Mouse (Mus musculus) adrenal gland, postnatal 10 days (tissue): ENCODE data around the gene Lst1. TPM values are rescaled to one million over a fixed set of nuclear protein-coding genes. Genes with fewer than 3 reads are reported as not detected.

Experiments used
- DNase-seq: peaks from one replicate; pipeline ENCODE4 v3.0.0; 2021; ENCODE audit warnings: mixed read lengths
- microRNA-seq: library from miRNA; unstranded; fragments of <30 nt; microRNA quantifications from one replicate; pipeline ENCODE4 v1.2.0, GENCODE M21; 2021
- total RNA-seq, 2 experiments: library from RNA; stranded (reverse); gene quantifications; 2 replicates each; pipeline ENCODE4 v1.2.3; 2021

The Lst1 gene
- total RNA-seq, 2 experiments from 2014 or later: 10.0 to 10.5 TPM

GRCm38 (mm10) chr17:35159638-35160037, 28.6 kb downstream of the Lst1 start:
- DNase-seq: no peak

DNA sequence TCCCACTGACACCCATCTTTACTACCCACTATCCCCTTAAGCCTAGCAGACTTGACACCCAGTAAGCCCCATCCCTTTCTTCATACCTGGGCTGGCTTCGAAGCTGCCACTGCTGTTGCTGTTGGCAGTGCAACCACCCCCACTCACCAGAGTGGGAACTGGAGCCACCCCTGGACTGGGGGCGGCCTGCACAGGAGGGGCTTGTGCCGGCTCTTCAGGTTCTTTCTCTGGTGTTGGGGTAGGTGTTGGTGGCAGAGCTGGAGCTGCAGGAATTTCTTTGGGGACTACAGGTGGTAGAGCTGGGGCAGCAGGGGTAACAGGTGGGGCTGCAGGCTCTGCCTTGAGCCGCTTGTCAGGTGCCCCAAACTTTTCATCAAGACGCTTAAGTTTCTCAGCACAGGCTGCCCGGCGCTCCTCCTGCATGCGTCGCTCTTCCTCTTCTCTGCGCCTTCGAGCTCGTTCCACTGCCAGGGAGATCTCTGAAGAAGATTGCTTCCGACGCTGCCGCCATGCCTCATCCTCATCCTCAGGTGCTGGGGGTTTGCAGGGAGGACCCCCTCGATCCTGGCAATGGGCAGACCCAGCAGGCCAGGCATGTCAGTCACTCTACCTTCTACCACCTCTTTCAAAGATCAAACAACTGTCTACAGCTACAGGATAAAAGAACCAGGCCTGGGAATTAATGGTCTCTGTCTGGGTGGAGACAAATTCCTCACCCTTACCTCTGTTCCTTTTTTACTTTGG, 29.2 kb downstream of the Lst1 start:
- no peak for DNase-seq

GRCm38 (mm10) chr17:35157661-35158175, 30.5 kb downstream of the Lst1 start:
- no peak for DNase-seq

- DNase-seq: no peak
Observed at GRCm38 (mm10) chr17:35157254-35157653, 31.0 kb downstream of the Lst1 start.

DNA sequence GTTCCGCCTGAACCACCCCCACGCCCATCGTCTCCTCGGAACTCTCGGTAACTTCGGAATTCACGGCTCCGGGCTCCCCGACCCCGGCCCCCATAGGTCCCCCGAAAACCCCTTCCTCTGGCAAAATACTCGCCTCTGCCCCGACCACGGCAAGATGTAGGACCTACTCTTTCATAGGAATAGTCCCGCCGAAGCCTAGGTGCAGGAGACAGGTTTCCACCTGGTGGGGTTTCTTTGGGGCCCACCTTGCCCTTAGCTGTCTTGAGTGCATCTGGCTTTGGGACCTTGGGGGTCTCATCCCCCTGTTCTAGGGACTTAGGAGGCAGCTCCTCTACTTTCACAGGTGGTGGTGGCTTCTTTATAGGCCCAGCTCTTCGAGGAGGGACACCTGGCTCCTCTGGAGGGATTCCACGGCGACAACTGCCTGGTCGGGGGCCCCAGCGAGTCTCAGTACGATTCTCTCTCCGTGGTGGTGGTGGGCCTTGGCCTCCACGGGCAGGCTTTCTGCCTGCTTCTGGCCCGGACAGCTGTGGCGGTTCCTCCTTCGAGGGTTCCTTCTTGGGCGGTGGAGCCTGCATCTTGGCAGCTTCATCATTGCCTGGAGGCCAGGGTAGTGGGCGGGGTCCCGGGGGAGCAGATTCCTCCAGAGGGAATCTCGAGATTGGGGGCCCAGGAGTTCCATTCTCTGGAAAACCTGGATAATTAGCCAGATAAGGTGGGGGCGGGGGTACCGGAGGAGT, 31.6 kb downstream of the Lst1 start:
- no peak for DNase-seq

DNA sequence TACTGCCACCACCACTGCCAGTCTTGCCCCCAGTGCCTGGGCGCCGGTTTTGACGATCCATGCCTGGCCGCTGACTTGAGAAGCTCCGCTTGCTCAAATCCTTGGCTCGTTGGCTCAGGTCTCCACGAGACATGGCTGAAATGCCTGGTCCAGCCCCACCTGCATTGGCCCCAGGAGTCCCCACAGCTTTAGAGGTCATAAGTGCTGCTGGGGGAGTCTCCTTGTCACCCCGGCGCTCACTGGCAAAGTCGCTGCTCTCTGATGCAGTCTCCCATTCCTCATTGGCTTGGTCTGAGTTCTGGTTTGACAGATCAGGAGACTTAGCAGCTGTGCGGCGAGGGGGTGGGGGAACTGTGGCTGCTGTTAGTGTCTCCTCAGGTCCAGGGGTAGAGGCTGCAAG, 32.8 kb downstream of the Lst1 start:
- DNase-seq: no peak

DNA sequence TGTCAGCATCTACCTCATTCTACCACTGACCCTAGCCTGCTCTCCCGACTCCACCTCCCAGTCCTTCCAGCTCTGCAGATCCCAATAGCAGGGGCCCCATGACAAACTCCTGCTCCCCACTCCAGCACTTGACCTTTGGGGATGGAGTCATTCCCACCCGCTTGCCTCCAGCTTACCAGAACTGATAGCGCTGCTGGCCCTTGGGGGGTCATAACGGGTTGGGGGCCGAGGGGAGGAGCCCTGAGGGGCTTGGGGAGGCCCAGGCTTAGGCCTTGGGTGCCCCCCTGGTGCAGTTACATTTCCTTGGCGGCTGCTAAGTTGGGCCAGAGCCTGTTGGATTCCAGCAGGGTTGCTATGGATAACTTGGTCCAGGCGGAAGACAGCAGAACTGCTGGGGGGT, 33.6 kb downstream of the Lst1 start:
- DNase-seq: no peak

- no peak for DNase-seq
Observed at GRCm38 (mm10) chr17:35153931-35154330, 34.3 kb downstream of the Lst1 start.

DNA sequence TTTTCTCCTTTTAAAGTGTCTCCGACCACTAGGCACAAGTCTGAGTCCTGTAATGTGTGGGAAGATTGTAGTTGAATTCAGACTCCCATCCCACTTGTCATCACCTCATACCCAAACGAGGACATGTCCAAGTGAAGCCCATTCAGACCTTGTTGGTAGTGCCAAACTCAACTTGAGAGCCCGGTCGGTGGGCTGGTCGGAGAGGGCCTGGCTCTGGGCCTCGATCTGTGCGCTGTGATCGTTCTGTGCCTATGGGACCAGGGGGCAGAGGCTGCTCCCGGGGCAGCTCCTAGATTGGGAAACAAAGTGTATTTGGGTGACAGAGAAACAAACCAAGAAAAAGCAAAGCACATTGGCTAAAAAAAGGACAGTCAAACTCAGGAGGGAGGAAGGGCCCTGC, 35.2 kb downstream of the Lst1 start:
- DNase-seq: no peak

DNA sequence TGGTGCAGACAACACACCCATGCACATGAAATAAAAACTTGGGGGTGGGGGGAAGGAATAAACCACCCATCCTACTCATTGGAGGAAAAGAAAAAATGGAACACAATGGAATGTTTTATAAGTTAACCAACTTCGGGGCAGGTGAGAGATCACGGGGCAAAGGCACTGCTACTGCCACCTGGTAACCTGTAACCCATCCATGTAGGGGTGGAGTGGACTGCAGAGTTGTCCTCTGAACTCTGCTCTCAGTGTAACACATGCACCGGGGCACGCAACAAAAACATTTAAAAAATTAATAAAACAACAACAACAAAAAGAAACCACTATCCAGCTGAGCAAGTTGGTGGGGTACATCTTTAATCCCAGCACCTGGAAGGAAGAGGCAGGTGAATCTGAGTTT, 36.1 kb downstream of the Lst1 start:
- DNase-seq: no peak

DNA sequence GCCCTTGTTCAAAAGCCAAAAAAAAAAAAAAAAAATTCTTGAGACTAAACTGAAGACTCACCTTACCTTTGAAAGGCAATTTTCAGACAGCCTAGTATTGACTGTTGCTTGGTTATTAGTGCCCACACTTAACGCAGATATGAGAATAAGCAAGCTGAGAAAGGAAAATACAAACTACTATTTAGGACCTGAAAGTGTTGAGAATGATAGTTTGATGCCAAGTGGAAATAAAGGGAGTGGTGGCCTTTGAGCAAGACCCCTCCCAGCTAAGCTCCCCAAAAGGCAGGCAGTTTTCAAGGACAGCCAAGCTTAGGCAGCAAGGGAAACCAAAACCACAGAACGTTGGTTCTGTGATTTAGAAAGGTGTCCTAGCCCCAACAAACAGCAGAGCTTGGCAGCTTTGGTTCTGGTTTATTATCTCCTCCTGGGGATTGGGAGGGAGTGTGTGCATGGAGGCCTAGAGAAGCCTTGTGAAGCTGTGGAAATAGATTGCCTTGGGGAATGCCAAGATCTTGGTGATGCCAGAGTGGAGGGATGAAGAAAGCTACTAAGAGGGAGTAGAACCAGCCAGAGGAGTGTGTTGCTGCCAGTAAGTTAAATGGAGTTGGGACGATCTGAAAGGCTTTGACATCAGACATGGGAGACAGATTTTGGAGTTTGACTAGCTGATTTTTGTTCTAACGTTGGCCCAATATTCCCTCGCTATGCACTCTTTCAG, 40.2 kb downstream of the Lst1 start:
- peak; percentile 54 for DNase-seq

DNA sequence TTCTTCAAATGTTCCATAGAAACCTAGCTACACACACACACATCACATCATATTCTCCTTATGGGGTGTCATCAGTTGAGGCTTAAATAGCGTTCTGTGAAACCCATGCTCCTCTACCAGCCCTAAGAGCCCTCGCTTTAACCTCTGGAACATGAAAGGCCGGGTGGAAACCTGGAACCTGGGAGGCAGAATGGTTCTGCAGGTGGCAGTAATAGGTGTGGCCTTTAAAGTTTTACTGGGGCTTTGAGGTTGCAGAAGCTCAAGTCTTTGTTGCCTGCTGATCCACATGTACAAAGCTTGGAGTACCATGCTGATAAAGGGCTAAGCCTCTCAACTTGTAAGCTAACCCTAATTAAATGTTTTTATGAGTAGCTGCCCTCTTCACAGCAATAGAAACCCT, 40.9 kb downstream of the Lst1 start:
- DNase-seq: no peak

GRCm38 (mm10) chr17:35146139-35146538, 42.1 kb downstream of the Lst1 start:
- no peak for DNase-seq

- DNase-seq: peak; percentile 86
Observed at GRCm38 (mm10) chr17:35141971-35142370, 46.3 kb downstream of the Lst1 start.

DNA sequence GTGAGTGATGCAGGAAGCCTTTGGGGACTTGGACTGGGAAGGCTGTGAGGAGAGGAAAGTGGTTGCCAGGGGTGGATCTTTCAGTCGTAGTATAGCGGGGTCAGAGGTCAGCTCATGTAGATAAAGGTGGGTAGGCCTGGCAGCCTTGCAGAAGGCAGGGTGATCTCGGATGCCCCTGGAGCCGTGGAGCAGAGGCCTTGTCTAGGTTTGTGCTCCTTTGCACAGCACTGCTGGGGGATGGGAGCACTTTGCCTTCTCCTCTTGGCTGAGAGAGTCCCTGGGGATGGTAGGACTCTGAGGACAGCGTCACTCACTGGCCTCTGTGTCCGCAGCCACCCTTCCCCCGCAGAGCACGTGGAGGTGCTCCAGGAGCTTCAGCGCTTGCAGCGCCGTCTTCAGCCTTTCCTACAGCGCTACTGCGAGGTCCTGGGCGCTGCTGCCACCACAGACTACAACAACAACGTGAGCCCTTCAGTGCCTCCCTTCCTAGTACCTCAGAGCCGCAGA, 47.7 kb downstream of the Lst1 start:
- peak; percentile 75 for DNase-seq

DNA sequence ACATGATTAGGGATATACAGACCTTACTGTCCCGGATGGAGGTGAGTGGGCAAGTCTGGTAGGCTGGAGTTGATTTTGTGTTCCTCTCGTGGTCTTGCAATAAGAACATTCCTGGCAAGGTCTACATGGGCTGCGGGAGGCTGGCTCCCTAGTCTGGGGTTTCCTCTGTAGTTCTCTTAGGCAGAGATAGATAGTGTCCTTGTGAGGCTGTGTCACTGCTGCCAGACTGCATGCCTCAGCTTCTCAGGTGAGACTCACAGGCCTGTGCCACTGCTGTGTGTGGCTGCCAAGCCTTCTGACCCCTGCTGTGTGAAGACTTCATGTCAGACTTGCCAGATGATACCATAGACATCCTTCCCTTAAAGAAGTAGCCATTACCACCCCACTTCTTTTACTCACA, 49.0 kb downstream of the Lst1 start:
- no peak for DNase-seq

DNA sequence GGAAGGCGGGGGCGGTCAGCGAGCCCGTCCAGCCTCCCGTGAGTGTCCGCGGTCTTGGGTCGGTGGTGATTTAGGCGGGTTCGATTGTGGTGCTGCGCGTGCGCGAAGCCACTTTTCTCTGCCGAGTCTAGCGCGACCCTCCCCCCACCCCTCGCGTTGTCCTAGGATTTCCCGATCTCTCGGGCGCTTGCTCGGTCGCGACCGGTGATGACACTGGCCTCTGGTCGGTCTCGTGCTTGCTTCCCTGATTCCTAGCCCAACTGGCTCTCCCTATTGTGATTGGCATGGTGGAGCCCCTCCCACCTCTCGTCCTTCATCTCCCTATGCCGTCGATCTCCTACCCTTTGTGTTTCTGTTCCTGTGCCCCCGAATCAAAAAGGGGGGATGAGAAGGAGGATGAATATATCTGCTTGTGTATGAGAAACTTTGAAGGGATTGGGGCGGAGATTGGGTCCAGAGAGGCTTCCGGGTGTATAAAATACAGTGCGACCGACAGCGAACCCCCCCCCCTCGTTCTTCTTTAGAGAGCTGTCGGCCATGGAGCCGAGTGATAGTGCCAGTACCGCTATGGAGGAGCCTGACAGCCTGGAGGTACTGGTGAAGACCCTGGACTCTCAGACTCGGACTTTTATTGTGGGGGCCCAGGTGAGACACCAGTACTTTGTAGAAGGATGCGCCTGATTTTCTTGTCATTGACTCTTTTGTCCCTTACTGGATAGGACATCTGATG, 52.5 kb downstream of the Lst1 start:
- no peak for DNase-seq

Small RNA genes lying within 50 kb of the gene (microRNA-seq; reads per million reads assigned to microRNA genes)
- not detected for gene Mir6973a
- gene Mir6974: not detected

Other genes starting within 250 kb of the Lst1 start
- gene Hspa1b, start 229.2 kb downstream of the Lst1 start, total RNA-seq: 10 to 100 TPM; 16.4 to 32.9 TPM
- gene Gm20481, start 218.5 kb downstream of the Lst1 start, total RNA-seq: not detected
- gene Hspa1a, start 216.3 kb downstream of the Lst1 start, total RNA-seq: 10 to 100 TPM in 1 of 2 experiments, 1 to 10 TPM in 1; 7.3 to 13.6 TPM
- gene Hspa1l, start 215.7 kb downstream of the Lst1 start, total RNA-seq: 1 to 10 TPM in 1 of 2 experiments, under 1 TPM in 1; 0.75 to 1.4 TPM
- 10 to 100 TPM; 39.0 to 42.8 TPM for gene Lsm2, start 206.6 kb downstream of the Lst1 start, total RNA-seq
- 10 to 100 TPM; 56.5 to 63.0 TPM for gene Vars, start 187.5 kb downstream of the Lst1 start, total RNA-seq
- gene Vwa7, start 171.9 kb downstream of the Lst1 start, total RNA-seq: 1 to 10 TPM in 1 of 2 experiments, under 1 TPM in 1; 0.72 to 1.5 TPM
- 1 to 10 TPM; 1.1 to 1.6 TPM for gene Sapcd1, start 160.4 kb downstream of the Lst1 start, total RNA-seq
- gene Msh5, start 141.7 kb downstream of the Lst1 start, total RNA-seq: 1 to 10 TPM; 2.3 to 5.0 TPM
- gene Clic1, start 138.5 kb downstream of the Lst1 start, total RNA-seq: 100 to 1,000 TPM in 1 of 2 experiments, 10 to 100 TPM in 1; 95.6 to 105 TPM
- 10 to 100 TPM; 35.2 to 51.7 TPM for gene Ddah2, start 129.4 kb downstream of the Lst1 start, total RNA-seq
- gene Ly6g6c, start 123.1 kb downstream of the Lst1 start, total RNA-seq: not detected
- under 1 TPM; 0.24 to 0.30 TPM for gene Mpig6b, start 122.3 kb downstream of the Lst1 start, total RNA-seq
- gene Ly6g6e, start 111.5 kb downstream of the Lst1 start, total RNA-seq: under 1 TPM in 1 of 2 experiments, not detected in 1; 0.27 TPM
- 1 to 10 TPM; 1.1 to 2.2 TPM for gene Ly6g6d, start 110.4 kb downstream of the Lst1 start, total RNA-seq
- gene Ly6g6f, start 102.8 kb downstream of the Lst1 start, total RNA-seq: under 1 TPM in 1 of 2 experiments, not detected in 1; 0.48 TPM
- 10 to 100 TPM; 77.2 to 91.4 TPM for gene Abhd16a, start 99.2 kb downstream of the Lst1 start, total RNA-seq
- not detected for gene Ly6g5c, start 80.2 kb downstream of the Lst1 start, total RNA-seq
- gene Ly6g5b, start 73.0 kb downstream of the Lst1 start, total RNA-seq: under 1 TPM; 0.30 to 0.91 TPM
- 10 to 100 TPM; 10.8 to 11.4 TPM for gene Gpank1, start 67.0 kb downstream of the Lst1 start, total RNA-seq
- gene Csnk2b, start 66.4 kb downstream of the Lst1 start, total RNA-seq: 100 to 1,000 TPM; 198 to 200 TPM
- 10 to 100 TPM; 26.0 to 28.5 TPM for gene D17H6S53E, start 62.1 kb downstream of the Lst1 start, total RNA-seq
- 100 to 1,000 TPM in 1 of 2 experiments, 10 to 100 TPM in 1; 44.8 to 115 TPM for gene Apom, start 56.4 kb downstream of the Lst1 start, total RNA-seq
- gene Bag6, start 53.3 kb downstream of the Lst1 start, total RNA-seq: 100 to 1,000 TPM; 300 to 349 TPM
- gene Prrc2a, start 23.5 kb downstream of the Lst1 start, total RNA-seq: 100 to 1,000 TPM; 182 to 212 TPM
- gene Aif1, start 12.4 kb downstream of the Lst1 start, total RNA-seq: 1 to 10 TPM; 6.6 to 6.8 TPM
- 10 to 100 TPM; 11.5 to 12.6 TPM for gene Ltb, start 6.0 kb upstream of the Lst1 start, total RNA-seq
- 1 to 10 TPM; 1.3 to 1.4 TPM for gene Tnf, start 13.6 kb upstream of the Lst1 start, total RNA-seq
- gene Lta, start 16.9 kb upstream of the Lst1 start, total RNA-seq: under 1 TPM; 0.81 to 0.97 TPM
- 1 to 10 TPM in 1 of 2 experiments, not detected in 1; 1.3 TPM for gene Gm16181, start 32.4 kb upstream of the Lst1 start, total RNA-seq
- gene Atp6v1g2, start 45.2 kb upstream of the Lst1 start, total RNA-seq: 1 to 10 TPM; 5.6 to 9.4 TPM
- gene Nfkbil1, start 47.4 kb upstream of the Lst1 start, total RNA-seq: 10 to 100 TPM; 17.3 to 17.5 TPM
- 100 to 1,000 TPM; 189 to 235 TPM for gene Ddx39b, start 53.3 kb upstream of the Lst1 start, total RNA-seq
- 100 to 1,000 TPM; 105 to 116 TPM for gene H2-D1, start 74.3 kb upstream of the Lst1 start, total RNA-seq
- 1 to 10 TPM; 1.4 to 1.5 TPM for gene H2-Q1, start 132.0 kb upstream of the Lst1 start, total RNA-seq
- 1 to 10 TPM in 1 of 2 experiments, under 1 TPM in 1; 0.70 to 1.4 TPM for gene H2-Q2, start 153.8 kb upstream of the Lst1 start, total RNA-seq
- 10 to 100 TPM; 18.5 to 22.0 TPM for gene H2-Q4, start 191.2 kb upstream of the Lst1 start, total RNA-seq
- gene H2-Q6, start 236.4 kb upstream of the Lst1 start, total RNA-seq: 1 to 10 TPM; 3.2 to 4.6 TPM